Mouse (Mus musculus): Measurements from ENCODE around the gene Atoh8. TPM values are rescaled to one million over a fixed set of nuclear protein-coding genes. Genes with fewer than 3 reads are reported as not detected.

Atoh8 gene
- polyA plus RNA-seq, 2 experiments, result 0.48 to 0.53 TPM

- Histone ChIP-seq H3K4me1 (replicated peaks; ENCODE audit: control insufficient read depth in 2 of 2, insufficient read depth in 2 of 2, low read length in 1 of 2) (no peaks in the 10 kb centered on the region), H3K36me3 (replicated peaks; ENCODE audit: control insufficient read depth, insufficient read depth, low read depth) (no peaks in the 10 kb centered on the region), H3K27me3 (ENCODE audit: control insufficient read depth, insufficient read depth, low read length) (peaks cover 44% of the 10 kb centered on the region), H3K9ac (replicated peaks) (no peak overlapping the region), H3K4me3 (ENCODE audit: insufficient read depth in 1 of 2, low read depth in 2 of 2, low read length in 2 of 2) (no peak overlapping the region), H3K9me3 (ENCODE audit: control insufficient read depth, low read length) (no peaks in the 10 kb centered on the region), H3K27ac (no peak overlapping the region), H3K4me2 (ENCODE audit: low read depth) (no peak overlapping the region)
- 33% methylated on average over 5 of the region's 5 CpGs for WGBS (ENCODE audit: insufficient replicate concordance)
- DNase-seq (ENCODE audit: low read depth in 3 of 3, low spot score in 3 of 3) (no peak), ATAC-seq (ENCODE audit: insufficient read depth) (no peak)
- TF ChIP-seq CTCF (IDR thresholded peaks at IDR 0.05; ENCODE audit: low read depth), result no peak
Measured at GRCm38 (mm10) chr6:72230875-72231274, 4.5 kb downstream of the Atoh8 start.

GRCm38 (mm10) chr6:72227665-72228265 is 7.6 kb downstream of the Atoh8 start:
- no peaks in the 10 kb centered on the region for H3K9me3 ChIP-seq (ENCODE audit: control insufficient read depth, low read length)
- ATAC-seq (ENCODE audit: insufficient read depth) (no peak), DNase-seq (ENCODE audit: low read depth in 3 of 3, low spot score in 3 of 3) (no peak)
- H3K27ac ChIP-seq, result no peak overlapping the region
- H3K27me3 ChIP-seq (ENCODE audit: control insufficient read depth, insufficient read depth, low read length), result peaks cover 13% of the 10 kb centered on the region
- WGBS (ENCODE audit: insufficient replicate concordance), result 58% methylated on average over 9 of the region's 9 CpGs
- TF ChIP-seq EP300 (IDR thresholded peaks at IDR 0.05; ENCODE audit: low read depth), result no peak
- no peak for TF ChIP-seq CTCF (IDR thresholded peaks at IDR 0.05; ENCODE audit: low read depth)
- no peak overlapping the region for H3K4me2 ChIP-seq (ENCODE audit: low read depth)
- no peak overlapping the region for H3K4me3 ChIP-seq (ENCODE audit: insufficient read depth in 1 of 2, low read depth in 2 of 2, low read length in 2 of 2)
- no peaks in the 10 kb centered on the region for H3K4me1 ChIP-seq (replicated peaks; ENCODE audit: control insufficient read depth in 2 of 2, insufficient read depth in 2 of 2, low read length in 1 of 2)
- H3K36me3 ChIP-seq (replicated peaks; ENCODE audit: control insufficient read depth, insufficient read depth, low read depth), result no peaks in the 10 kb centered on the region
- no peak overlapping the region for H3K9ac ChIP-seq (replicated peaks)

- Histone ChIP-seq H3K4me3 (ENCODE audit: insufficient read depth in 1 of 2, low read depth in 2 of 2, low read length in 2 of 2) (no peak overlapping the region), H3K4me1 (replicated peaks; ENCODE audit: control insufficient read depth in 2 of 2, insufficient read depth in 2 of 2, low read length in 1 of 2) (no peaks in the 10 kb centered on the region), H3K4me2 (ENCODE audit: low read depth) (no peak overlapping the region), H3K9ac (replicated peaks) (no peak overlapping the region), H3K9me3 (ENCODE audit: control insufficient read depth, low read length) (no peaks in the 10 kb centered on the region), H3K27me3 (ENCODE audit: control insufficient read depth, insufficient read depth, low read length) (peaks cover 11% of the 10 kb centered on the region), H3K27ac (no peak overlapping the region), H3K36me3 (replicated peaks; ENCODE audit: control insufficient read depth, insufficient read depth, low read depth) (no peaks in the 10 kb centered on the region)
- 74% methylated on average over 4 of the region's 4 CpGs for WGBS (ENCODE audit: insufficient replicate concordance)
- DNase-seq (ENCODE audit: low read depth in 3 of 3, low spot score in 3 of 3), result no peak
- no peak for ATAC-seq (ENCODE audit: insufficient read depth)
- TF ChIP-seq CTCF (IDR thresholded peaks at IDR 0.05; ENCODE audit: low read depth), result no peak
- TF ChIP-seq EP300 (IDR thresholded peaks at IDR 0.05; ENCODE audit: low read depth), result no peak
Measured at GRCm38 (mm10) chr6:72227011-72227410, 8.4 kb downstream of the Atoh8 start.

- Histone ChIP-seq H3K4me1 (replicated peaks; ENCODE audit: control insufficient read depth in 2 of 2, insufficient read depth in 2 of 2, low read length in 1 of 2) (no peaks in the 10 kb centered on the region), H3K27ac (no peak overlapping the region), H3K9ac (replicated peaks) (no peak overlapping the region), H3K4me2 (ENCODE audit: low read depth) (no peak overlapping the region), H3K9me3 (ENCODE audit: control insufficient read depth, low read length) (no peaks in the 10 kb centered on the region), H3K36me3 (replicated peaks; ENCODE audit: control insufficient read depth, insufficient read depth, low read depth) (no peaks in the 10 kb centered on the region), H3K27me3 (ENCODE audit: control insufficient read depth, insufficient read depth, low read length) (peaks cover 15% of the 10 kb centered on the region), H3K4me3 (ENCODE audit: insufficient read depth in 1 of 2, low read depth in 2 of 2, low read length in 2 of 2) (no peak overlapping the region)
- TF ChIP-seq EP300 (IDR thresholded peaks at IDR 0.05; ENCODE audit: low read depth), result no peak
- DNase-seq (ENCODE audit: low read depth in 3 of 3, low spot score in 3 of 3) (no peak), ATAC-seq (ENCODE audit: insufficient read depth) (no peak)
- WGBS (ENCODE audit: insufficient replicate concordance), result 41% methylated on average over 3 of the region's 3 CpGs
Measured at GRCm38 (mm10) chr6:72225686-72226085, 9.7 kb downstream of the Atoh8 start.

GRCm38 (mm10) chr6:72223892-72224291 is 11.5 kb downstream of the Atoh8 start:
- H3K4me1 ChIP-seq (replicated peaks; ENCODE audit: control insufficient read depth in 2 of 2, insufficient read depth in 2 of 2, low read length in 1 of 2), result no peaks in the 10 kb centered on the region
- H3K4me2 ChIP-seq (ENCODE audit: low read depth), result no peak overlapping the region
- H3K36me3 ChIP-seq (replicated peaks; ENCODE audit: control insufficient read depth, insufficient read depth, low read depth), result no peaks in the 10 kb centered on the region
- no peaks in the 10 kb centered on the region for H3K9me3 ChIP-seq (ENCODE audit: control insufficient read depth, low read length)
- H3K4me3 ChIP-seq (ENCODE audit: insufficient read depth in 1 of 2, low read depth in 2 of 2, low read length in 2 of 2), result no peak overlapping the region
- TF ChIP-seq EP300 (IDR thresholded peaks at IDR 0.05; ENCODE audit: low read depth) (no peak), CTCF (IDR thresholded peaks at IDR 0.05; ENCODE audit: low read depth) (no peak)
- ATAC-seq (ENCODE audit: insufficient read depth) (no peak), DNase-seq (ENCODE audit: low read depth in 3 of 3, low spot score in 3 of 3) (no peak)
- peaks cover 12% of the 10 kb centered on the region for H3K27me3 ChIP-seq (ENCODE audit: control insufficient read depth, insufficient read depth, low read length)
- H3K9ac ChIP-seq (replicated peaks), result no peak overlapping the region
- H3K27ac ChIP-seq, result no peak overlapping the region
- 58% methylated on average over 6 of the region's 6 CpGs for WGBS (ENCODE audit: insufficient replicate concordance)

Data from liver, embryonic 14.5 days (tissue).